Mouse (Mus musculus): ENCODE data around the gene Klf2.

The Klf2 gene

DNA sequence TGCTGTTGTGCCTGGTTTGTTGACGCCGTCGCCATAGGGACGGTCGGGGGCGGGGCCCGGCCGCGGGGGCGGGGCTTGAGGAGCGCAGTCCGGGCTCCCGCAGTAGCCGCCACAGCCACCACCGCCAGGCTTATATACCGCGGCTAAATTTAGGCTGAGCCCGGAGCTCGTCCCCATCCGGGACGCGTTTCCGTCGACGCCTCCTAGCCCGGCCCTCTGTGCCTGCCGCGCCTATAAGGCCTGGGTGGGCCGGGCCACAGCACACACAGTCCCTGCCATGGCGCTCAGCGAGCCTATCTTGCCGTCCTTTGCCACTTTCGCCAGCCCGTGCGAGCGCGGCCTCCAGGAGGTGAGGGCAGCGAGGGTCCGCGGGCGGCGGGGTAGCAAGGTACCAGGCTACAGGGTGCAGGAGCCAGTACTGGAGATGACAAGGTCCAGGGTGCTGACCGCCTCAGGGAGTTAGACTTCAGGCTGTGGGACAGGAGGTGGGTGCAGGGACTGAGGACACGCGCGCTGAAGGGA, at the start of gene Klf2:
Klf2 (plus strand) TSS at position 233 of the 522 bp plus-strand sequence.
- DNase-seq (ENCODE audit: low read depth, low spot score): peak; percentile 99

DNA sequence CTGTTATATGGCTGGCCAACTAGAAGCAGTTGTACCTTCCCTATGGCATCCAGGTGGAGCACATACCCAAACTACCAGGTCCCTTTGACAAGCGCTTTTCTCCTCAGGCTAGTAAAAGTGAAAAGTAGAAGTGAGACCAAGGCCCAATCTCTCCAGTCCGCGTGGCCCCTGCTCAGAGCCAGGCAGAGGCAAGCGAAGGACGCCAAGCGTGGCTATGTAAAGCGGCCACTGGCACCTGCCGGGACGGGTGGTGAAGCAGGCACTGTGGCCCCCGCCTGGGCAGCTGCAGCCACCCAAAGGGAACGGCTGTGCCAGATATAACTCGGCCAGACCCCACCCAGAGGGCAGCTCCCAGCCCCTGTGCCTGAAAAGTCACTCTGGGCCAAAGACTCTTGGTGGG, 48.2 kb upstream of the Klf2 start:
- no peak for DNase-seq (ENCODE audit: low read depth, low spot score)

DNA sequence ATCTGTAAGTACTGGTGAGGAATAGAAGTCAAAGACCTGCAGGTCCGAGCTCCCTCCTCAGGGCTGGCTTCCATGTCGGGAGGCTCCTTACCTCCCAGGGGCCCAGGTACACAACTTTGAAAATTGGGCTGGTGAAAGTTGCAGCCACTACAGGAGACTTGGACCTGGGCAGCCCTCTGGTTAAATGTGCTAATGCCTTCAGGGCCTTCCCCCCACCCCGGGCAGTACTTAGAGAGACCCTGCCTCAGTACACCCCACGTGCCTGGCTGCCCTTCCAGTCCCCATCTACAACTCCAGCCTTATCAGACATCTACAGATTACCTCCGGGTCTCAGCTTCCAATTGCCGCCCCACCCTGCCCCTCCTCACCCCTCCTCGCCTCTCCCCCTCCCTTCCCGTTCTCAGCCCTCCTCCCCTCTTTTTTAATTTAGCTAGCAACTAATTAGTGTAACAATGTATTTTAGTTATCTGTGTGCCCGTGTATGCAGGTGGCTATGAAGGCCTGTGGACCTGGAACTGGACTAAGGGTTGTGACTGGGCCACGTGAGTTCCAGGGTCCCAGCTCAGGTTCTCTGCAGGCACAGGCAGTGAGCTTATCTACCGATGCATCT, 47.7 kb upstream of the Klf2 start:
- DNase-seq (ENCODE audit: low read depth, low spot score): no peak

DNA sequence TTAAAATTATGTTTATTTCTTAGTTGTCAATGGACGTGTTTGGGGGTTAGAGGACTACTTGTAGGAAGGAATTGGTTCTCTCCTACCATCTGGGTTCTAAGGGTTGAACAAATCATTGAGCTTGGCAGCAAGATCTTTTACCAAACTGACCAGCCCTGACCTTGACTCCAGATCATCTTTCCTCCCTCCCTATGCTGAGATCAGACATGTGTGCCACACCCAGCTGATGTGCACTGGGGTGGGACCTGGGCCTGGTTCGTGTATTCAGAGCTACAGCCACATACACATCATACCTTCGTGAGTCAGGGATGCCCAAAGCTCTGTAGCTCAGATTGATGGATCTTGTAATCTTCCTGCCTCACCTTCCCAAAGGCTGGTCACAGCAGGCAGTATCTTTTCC, 47.1 kb upstream of the Klf2 start:
- no peak for DNase-seq (ENCODE audit: low read depth, low spot score)

DNA sequence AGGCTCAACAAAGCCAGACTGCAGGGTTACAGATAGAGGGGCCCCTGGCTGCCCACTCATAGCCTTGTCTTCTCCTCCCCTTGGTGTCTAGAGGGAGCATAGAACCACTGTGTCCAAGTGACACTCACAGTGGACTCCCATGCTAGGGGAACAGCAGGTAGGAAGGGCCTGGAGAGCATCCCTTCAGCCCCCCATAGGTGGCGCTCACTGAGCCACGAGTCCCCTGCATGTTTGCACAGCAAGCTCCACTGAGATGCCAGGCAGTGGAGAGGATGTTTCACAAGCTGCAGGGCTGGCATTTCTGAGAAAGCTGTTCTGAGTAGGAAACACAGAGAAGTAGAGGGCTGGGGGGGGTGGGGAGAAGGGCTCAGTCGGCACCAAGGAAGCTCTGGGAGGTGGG, 46.5 kb upstream of the Klf2 start:
- peak; percentile 90 for DNase-seq (ENCODE audit: low read depth, low spot score)

DNA sequence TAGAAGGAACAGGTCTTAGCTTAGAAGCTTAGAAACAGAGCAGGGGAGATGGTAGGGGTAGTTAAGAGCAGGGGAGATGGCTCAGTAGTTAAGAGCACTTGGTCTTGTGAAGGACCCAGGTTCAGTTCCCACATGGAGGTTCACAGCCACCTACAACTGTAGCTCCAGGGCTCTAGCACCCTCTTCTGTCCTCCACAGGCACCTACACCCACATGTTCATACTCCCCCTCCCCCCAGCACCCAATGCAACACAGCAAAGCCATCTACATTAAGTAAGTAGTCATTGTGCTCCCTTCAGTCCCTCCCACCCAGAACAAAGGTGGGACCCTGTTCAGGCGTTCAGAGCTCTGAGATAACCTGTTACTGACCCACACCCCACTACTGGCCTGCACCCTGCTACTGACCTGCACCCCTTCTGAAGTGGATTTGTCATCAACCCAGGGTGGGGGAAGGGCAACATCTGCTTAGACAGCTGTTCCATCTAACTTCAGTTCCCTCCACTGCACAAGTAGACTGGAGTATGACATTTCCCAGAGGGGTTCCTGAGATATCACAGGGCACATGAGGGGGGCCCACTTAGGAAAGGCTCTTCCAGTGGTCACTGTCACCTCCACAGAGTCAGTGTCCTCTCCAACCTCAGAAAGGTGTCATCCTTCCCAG, 45.6 kb upstream of the Klf2 start:
- DNase-seq (ENCODE audit: low read depth, low spot score): peak; percentile 50

DNA sequence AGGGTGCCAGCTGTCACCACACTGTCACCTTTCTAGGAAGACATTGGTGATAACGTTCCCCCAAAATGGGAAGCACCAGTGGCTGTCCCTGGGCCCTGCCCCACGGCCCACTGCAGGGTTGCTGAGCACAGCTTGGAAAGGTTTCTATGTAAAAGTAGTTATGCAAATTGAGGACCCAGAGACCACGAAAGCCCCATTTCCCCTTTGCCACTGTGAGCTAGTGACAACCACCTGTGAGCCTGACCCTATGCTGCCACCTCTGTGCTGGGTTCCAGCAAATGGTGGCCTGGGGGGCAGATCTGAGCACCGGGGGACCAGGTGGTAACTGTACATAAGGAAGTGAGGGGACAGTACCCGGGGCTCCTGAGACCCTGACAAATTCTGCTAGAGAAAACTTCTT, 45.0 kb upstream of the Klf2 start:
- DNase-seq (ENCODE audit: low read depth, low spot score): no peak

DNA sequence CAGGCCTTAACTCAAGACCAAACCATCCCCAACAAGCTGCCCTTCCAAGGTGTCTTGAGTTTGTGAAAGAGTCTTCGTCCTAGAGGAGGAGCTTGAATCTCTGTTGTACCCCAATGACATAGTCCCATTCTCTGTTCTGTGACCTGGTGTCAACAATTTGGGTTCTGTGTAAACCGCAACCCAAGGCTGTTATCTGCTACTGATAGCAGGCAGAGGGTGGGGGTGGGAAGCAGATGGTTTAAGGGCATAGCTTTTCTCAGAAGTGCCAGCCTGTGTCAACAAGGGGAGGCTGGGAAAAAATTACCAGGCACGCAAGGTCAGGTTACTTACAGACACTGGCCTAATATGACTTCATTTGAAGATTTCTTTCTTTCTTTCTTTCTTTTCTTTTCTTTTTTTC, 41.6 kb upstream of the Klf2 start:
- peak; percentile 81 for DNase-seq (ENCODE audit: low read depth, low spot score)

DNA sequence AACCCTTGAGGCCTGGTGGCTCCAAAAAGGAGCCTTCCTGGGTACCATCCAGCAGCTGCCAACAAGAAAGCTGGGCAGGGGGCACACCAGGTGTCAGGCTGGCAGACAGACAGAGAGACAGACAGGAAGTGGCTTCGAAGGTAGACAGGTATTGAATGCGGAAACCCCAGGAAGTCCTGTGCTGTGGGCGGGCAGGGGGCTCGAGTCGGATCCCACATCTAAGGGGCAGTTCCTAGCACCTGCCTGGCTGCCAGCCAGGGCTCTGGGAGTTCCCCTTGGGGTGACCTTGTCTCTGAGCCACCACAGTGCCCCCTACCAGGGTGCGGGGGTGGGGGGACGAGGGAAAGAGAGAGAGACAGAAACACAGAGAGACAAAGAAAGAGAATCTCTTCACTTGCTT, 39.7 kb upstream of the Klf2 start:
- DNase-seq (ENCODE audit: low read depth, low spot score): peak; percentile 88

DNA sequence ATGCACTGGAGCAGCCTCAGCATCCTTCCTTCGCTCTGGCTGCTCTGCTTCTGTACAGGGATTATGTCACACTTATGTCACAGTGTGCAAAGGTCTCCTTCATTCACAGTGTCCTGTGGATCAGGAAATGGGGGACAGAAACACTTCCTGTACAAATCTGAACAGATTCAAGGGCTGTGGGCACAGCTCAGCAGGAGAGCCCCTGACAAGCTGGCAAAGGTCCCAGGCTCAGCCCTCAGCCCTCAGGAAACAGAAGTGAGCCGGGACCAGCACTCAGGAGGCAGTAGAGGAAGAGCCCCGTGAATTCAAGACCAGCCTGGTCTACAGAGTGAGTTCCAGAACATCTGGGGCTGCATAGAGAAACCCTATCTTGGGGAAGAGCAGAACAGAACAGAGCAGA, 37.2 kb upstream of the Klf2 start:
- DNase-seq (ENCODE audit: low read depth, low spot score): no peak

DNA sequence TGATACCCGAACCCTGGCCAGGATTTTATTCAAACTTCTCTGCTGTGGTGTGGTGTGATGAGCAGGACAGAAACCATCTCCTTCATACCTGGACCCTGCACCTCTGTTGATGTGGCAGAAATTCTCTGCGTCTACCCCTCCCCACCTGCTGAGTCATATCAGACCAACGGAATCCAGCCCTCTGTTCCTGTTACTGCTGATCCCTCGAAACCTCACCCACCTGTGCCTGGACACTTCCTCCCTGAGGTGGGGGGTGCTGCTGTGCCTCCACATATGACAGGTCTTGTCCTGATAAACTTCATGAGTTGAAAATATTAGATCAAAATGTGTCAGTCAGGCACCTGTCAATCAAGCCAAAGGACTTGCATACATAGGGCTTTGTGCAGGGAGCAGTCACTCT, 33.5 kb upstream of the Klf2 start:
- no peak for DNase-seq (ENCODE audit: low read depth, low spot score)

DNA sequence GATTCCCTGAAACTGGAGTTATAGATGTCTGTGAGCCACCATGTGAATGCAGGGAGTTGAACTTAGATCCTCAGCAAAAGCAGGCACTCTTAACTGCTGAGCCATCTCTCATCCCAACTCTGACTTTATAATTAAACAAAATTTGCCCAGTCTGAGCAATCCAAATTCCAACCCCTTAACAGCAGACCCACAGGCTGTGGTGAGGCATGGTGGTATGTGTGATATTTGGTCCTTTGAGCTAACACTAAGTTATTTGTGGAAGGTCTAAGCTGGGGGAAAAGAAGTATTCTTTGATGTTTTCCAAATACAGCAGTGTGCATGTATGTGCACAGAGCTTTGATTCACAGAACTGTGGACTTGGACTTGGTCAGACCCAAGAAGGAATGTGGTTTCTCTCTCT, 29.8 kb upstream of the Klf2 start:
- no peak for DNase-seq (ENCODE audit: low read depth, low spot score)

DNA sequence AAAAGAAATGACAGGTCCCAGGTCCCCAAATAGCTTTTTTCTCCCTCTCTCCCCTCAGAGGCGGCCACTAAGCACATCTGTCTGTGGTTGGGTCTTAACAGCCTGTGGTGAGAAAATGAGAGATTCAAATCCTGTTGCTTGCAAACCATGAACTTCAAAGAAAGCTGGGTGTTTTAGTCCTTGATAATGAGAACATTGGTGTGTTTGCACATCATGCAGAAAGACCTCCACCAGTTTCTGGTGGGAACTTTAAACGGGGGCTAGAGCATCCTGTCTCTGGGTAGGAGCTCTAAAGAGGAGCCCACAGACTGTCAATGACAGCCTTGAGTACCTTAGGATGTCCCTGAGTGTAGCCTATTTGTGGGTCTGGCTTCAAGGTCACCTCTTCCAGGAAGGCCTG, 27.7 kb upstream of the Klf2 start:
- DNase-seq (ENCODE audit: low read depth, low spot score): peak; percentile 40

DNA sequence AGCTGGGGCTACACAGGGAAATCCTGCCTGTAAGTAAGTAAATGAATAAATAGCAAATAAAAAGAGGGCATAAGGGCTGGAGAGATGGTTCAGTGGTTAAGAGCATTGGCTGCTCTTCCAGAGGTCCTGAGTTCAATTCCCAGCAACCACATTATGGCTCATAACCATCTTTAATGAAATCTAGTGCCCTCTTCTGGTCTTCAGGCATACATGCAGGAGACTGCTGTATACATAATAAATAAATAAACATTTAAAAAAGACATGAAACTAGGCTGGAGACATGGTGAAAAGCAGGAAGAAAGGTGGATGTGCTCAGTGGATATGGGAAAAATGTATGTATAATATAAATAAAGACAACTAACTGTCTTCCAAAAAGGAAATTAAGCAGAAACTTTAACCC, 25.5 kb upstream of the Klf2 start:
- no peak for DNase-seq (ENCODE audit: low read depth, low spot score)

DNA sequence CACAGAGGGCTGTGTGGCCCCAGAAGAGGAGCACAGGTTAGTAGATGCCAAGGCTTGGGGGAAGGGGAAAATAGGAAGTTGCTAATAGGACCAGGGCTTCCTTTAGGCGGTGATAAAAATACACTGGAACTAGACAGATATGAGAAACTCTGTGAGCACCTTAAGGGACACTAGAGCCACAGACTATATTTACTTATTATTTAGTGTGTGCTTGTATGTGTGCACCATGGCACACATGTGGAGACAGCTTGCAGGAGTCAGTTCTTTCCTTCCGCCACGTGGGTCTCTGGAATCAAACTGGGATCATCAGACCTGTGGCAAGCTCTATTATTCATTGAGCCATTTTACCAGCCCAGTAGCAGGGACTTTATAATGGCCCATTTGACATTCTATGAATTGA, 23.7 kb upstream of the Klf2 start:
- DNase-seq (ENCODE audit: low read depth, low spot score): no peak

DNA sequence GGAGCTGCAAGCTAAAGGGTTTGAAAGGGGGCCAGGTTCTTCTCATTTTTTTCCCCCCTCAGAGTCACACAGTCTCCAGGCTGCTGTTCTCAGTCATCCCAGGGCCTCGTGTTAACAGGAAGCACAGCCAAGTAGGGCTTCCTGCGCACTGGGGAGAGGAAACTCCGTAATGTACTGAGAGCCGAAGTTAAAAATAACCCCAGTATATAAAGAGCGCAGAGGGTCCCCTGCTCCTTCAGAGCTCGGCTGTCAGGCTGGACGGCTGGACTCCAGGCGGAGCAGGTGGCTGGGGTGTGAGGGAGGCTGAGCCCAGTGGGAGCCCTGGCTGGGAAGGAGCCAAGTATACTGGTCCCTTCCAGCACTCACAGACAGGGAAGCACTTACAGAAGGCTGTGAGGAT, 23.2 kb upstream of the Klf2 start:
- peak; percentile 79 for DNase-seq (ENCODE audit: low read depth, low spot score)

DNA sequence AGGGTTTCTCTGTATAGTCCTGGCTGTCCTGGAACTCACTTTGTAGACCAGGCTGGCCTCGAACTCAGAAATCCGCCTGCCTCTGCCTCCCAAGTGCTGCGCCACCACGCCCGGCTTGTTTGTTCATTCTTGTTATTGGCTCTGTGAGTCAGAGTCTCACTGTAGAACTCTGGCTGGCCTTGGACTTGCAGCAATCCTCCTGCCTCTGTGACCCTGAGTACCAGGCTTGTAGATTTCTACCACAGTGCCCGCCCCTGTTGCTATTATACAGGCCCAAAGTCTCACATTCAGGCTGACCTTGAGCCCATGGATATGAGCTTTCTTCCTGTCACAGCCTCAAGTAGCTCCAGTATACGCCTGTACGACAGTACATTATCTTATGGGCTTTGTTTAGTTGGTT, 22.3 kb upstream of the Klf2 start:
- no peak for DNase-seq (ENCODE audit: low read depth, low spot score)

DNA sequence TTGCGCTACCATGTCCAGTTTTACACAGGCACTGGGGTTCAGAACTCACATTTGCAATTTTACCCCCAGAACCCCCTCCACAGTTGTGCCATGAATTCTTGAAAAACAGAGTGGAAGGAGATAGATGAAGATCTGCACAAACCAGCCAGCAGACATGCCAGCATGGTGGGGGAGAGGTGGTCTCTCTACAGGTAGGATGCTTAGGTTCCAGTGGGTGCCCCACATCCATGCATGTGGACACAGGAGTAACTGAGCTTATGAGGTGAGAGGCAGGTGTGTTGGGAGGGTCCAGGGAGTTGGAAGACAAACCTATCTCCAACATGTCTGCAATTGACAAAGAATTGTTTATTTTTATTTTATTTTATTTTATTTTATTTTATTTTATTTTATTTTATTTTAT, 19.9 kb upstream of the Klf2 start:
- no peak for DNase-seq (ENCODE audit: low read depth, low spot score)

DNA sequence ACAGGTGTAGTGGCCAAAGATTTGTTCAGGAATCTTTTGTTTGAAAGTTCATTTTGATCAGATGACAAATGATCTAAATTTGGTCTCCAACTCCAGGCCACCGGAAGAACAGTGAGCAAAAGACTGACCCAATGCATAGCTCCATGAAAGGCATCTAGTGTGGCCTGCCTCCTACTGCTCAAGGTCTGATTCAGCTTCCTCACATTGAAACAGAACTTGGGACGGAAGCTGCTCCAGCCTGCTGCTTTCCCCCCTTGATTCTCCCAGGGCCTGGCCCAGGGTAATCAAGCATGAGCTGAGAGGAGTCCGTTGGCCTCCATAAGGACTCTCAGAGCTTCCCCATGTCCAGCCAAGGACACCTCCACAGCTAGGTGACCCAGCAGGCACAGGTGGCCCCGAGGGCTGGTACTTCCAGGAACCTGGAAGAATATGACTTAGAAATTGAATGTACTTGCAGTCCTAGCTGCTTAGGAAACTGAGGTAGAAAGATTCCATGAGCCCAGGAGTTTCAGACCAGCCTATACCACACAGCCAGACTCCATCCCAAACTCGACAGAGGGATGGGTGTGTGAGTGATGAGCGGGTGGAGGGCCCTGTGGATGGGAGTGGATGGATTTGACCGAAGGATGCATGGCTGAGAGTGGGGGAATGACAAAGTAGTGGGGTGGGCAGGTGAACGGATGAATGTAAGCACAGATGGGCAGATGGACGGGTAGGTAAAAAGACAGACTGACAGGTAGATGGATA, 18.0 kb upstream of the Klf2 start:
- DNase-seq (ENCODE audit: low read depth, low spot score): no peak

DNA sequence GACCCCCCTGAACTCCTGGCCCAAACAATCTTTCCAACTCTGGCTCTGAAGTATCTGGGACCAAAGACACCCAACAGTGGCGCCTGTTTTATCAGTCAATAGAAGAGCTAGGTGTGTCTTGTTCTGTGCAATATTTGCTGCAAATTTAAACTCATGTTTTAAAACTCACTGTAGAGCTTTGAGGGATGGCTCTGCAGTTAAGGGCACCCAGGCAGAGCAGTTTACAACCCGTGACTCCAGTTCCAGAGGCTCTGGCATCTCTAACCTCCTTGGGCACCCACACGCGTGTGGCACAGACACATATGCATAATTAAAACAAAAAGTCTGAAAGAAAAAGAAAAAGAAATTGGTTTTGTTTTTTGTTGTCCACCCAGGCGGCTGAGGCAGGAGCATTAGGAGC, 17.3 kb upstream of the Klf2 start:
- DNase-seq (ENCODE audit: low read depth, low spot score): no peak

DNA sequence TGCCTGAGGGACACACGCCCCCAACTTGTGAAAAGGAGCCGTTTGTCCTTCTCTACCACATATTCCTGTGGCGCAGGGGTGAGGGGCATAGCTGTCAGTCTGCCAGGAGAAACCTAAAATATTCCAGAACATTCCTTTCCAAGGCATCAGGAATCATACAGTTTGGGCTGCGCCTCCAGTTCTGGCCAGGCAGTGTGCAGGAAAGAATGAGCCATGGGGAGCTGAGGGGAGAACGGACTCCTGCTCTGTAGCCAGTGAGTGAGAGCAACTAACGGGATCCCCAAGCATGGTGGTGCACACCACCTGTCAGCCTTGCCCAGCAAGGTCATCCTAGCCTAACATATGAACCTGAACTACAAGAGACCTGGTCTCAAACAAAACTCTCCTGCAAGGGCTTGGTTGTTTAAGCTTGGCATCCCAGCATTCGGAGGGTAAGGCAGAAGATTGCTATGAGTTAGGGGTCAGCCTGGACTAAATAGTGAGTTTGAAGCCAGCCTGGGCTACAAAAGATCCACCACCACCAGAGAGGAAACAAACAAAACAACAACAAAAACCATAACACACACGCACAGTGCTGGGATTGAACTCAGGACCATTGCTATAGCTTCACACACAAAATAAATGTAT, 15.7 kb upstream of the Klf2 start:
- DNase-seq (ENCODE audit: low read depth, low spot score): no peak

DNA sequence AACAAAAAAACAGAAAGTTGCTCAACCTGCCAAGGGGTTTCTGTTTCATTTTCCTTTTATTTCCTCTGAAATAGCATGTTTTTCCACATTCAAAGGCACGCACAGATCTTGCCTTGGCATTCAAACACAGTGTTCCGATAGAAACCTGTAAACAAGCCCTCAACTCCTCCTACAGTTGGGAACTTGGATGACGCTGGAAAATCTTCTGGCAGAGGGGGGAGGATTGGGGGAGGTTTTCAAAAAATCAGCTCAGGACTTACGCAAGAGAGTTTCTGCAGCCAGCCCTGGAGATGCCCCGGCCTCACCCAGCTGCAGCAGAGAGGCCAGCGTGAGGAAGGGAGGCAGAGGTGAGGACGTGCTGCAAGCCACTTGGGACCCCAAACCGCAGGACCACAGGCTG, 15.2 kb upstream of the Klf2 start:
- DNase-seq (ENCODE audit: low read depth, low spot score): peak; percentile 58

All from CD4-positive, CD25-positive, alpha-beta regulatory T cell, adult 2 months (primary cell).